Mouse (Mus musculus): Measurements from ENCODE around the gene Rnf2.
A peak's percentile ranks its signal among the peaks of the same experiment; 100 is the strongest.

- TF ChIP-seq CTCF (IDR thresholded peaks at IDR 0.05; ENCODE audit: extremely low read depth, insufficient read depth, low read length) (peak; percentile 47), POLR2A (IDR thresholded peaks at IDR 0.05; ENCODE audit: extremely low read depth, insufficient read depth, low read length) (no peak)
Observed at GRCm38 (mm10) chr1:151483568-151483967, 17.2 kb downstream of the Rnf2 start.
